Mouse (Mus musculus): ENCODE results near the gene Etv6.

- TF ChIP-seq POLR2A (IDR thresholded peaks at IDR 0.05; ENCODE audit: insufficient read depth, low read depth, low read length) (no peak), CTCF (IDR thresholded peaks at IDR 0.05) (no peak)
These were observed 5.8 kb downstream of the Etv6 start for GRCm38 (mm10) chr6:134041286-134041685.

Measured in heart, adult 2 months (tissue).